Mouse (Mus musculus): ENCODE results near the gene Vash1. TPM values are rescaled to one million over a fixed set of nuclear protein-coding genes. Genes with fewer than 3 reads are reported as not detected.

Gene Vash1
- polyA plus RNA-seq (2012; rRNA removed): 3.3 and 3.7 TPM in 2 replicates

DNA sequence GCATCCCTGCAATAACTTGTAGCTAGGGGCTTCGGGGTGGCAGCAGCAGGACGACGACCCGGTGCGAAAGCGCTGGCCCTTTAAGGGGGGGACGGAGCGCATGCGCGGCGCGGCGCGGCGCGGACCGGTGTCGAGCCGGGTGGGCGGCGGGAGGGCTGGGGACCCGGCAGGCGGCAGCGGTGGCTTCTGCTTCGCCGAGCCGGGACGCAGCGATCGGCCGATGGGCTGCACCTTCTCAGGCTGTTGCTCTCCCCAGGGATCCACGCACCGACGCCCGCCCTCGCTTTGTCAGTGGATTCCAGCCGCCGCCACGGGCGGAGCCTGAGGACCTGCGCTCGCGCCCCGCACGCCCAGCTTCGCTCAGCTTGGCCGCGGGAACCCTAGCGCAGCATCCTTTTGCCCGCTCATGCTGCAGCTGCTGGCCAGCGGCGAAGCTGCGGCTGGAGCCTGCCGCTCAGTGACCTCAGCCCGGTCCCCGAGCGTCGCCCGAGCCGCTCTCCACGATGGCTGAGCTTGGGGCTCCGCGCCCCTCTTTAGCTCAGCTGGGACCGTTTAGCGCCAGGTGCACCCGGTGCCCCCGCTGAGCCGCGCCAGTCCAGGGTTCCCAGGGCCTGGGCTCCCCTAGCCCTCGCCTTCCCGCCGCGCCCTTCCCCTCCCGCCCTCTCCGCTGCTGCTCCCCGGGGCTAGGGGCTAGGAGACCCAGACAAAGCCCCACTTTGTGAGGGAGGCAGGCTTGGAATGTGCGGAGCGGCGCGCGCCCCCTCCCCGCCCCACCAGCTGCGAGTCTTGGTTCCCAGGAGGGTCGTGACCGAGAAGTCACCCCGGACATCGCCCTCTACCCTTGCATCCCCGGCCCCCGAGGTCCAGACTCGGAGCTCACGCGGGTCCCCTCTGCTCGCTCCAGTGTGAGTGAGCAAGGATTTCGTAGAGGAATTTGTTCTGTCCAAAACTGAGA lies at the start of gene Vash1:
Gene Vash1, plus strand, starts transcription at position 110 of the 955 bp plus-strand sequence.

DNA sequence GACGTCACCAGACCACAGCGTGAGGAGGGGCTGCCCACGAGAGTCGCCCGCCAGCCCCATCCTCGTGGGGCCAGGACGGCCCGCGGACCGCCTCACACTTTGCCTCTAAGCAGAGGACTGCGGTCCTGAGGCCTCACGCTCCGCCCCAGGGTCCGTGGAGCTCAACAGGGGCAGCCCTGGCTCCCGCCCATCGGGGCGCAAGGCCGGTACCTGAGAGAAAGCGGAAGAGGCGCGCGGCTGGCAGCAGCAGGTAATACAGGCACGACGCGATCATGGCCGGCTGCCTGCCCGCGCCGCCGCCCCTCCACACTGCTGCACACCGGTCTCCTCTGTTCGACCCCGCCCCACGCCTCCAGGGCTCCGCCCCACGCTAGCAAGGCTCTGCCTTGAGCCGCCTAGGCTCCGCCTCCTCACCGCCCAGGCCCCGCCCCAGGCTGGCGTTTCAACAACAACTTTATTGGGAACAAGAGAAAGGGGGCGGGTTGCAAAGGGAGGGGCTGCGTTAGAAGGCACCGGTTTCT lies 47.7 kb downstream of the Vash1 start, which contains the start of gene Angel1:
Gene Angel1, minus strand, starts transcription at position 341 of the 521 bp plus-strand sequence.

DNA sequence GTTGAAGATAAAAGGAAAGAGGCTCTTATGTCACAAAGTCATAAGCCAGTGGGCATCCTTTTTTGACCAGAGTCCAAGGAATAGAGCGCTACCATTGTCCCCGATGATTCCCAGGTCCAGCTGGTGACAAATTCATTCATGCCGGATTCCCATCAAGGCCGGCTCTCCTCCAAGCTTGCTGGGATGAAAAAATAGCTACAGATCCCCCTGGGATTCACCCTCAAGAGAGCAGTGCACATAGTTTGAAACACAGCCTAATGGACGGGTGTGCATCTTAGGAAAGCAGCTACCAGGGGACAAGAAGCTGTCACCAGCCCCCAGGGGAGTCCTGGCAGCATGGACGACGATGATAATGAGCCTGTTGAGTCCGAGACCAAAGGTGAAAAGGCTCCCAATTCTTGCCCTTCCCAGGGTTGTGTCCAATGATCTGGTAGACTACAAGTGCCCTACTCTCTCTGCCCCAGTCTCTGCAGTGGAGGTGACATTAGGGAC lies 55.9 kb downstream of the Vash1 start, which contains the start of gene Lrrc74a:
Gene Lrrc74a, plus strand, starts transcription at position 51 of the 492 bp plus-strand sequence.

Other genes starting within 250 kb of the Vash1 start
- 6.5 and 7.1 TPM in 2 replicates for gene Angel1, start 47.8 kb downstream of the Vash1 start, polyA plus RNA-seq (2012; rRNA removed)
- gene Lrrc74a, start 55.7 kb downstream of the Vash1 start, polyA plus RNA-seq (2012; rRNA removed): not detected in 2 replicates
- gene Irf2bpl, start 206.1 kb downstream of the Vash1 start, polyA plus RNA-seq (2012; rRNA removed): 64.1 and 68.5 TPM in 2 replicates